Mouse (Mus musculus): ENCODE measurements around the gene Traf3. TPM values are rescaled to one million over a fixed set of nuclear protein-coding genes. Genes with fewer than 3 reads are reported as not detected.

The Traf3 gene
- total RNA-seq, 2 experiments from 2014 or later, result 17.9 to 22.5 TPM

- DNase-seq, result no peak
These were observed 145.6 kb downstream of the Traf3 start for GRCm38 (mm10) chr12:111311775-111312174.

GRCm38 (mm10) chr12:111314273-111314672 is 148.1 kb downstream of the Traf3 start:
- DNase-seq, result no peak

Other genes with a start within 250 kb of the Traf3 start
- 10 to 100 TPM; 35.7 to 49.7 TPM for gene Ankrd9, start 187.3 kb upstream of the Traf3 start, total RNA-seq (2021)
- gene Rcor1, start 127.0 kb upstream of the Traf3 start, total RNA-seq (2021), result 10 to 100 TPM; 38.5 to 39.2 TPM
- gene 4930595D18Rik, start 18.1 kb downstream of the Traf3 start, total RNA-seq (2021), result not detected
- under 1 TPM in 1 of 2 experiments, not detected in 1; 0.27 TPM for gene Amn, start 104.7 kb downstream of the Traf3 start, total RNA-seq (2021)
- gene Cdc42bpb, start 211.3 kb downstream of the Traf3 start, total RNA-seq (2021), result 100 to 1,000 TPM; 103 to 118 TPM
- gene Lbhd2, start 240.4 kb downstream of the Traf3 start, total RNA-seq (2021), result under 1 TPM in 1 of 2 experiments, not detected in 1; 0.48 TPM